Mouse (Mus musculus) cerebellum, adult (tissue): Measurements from ENCODE around the gene Gls.

Experiments used
- ATAC-seq: cut with Nextera tagmentation; 2 replicates; pipeline ENCODE4 v1.9.2; 2017; ENCODE audit warnings: mild to moderate bottlenecking, moderate library complexity, mixed read lengths; ENCODE audit not compliant: insufficient number of reproducible peaks, low FRiP score, low TSS enrichment

Gene Gls

DNA sequence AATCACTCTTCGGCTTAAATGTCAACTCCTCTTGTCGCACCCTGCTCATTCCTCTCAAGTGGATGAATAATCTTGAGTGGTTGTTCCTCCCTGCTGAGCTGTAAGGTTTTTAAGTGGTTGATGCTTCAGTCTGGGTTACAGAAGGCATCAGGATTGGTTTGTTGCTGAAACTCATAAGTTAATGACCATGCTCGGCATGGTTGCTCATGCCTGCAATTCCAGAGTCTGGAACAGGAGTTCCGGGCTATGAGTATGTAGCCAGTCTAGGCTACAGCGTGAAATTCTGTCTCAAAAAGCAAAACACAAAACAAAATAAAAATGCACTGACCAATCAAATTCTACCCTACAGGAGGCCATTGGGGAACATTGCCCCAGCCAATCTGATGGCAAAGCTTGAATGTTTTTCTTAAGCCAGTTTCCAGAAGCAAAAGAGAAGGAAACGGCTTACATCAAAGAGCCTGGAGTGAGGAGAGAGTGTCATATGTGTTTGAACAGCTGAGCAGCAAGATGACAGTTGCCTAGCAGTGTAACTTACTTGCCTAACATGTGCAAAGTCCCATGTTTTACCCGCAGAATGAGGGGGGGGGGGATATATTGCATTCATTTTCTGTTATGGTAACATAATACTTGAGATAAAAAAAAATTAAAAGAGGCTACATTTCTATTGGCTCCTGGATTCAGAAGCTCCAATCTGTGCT lies 18.2 kb upstream of the Gls start:
- ATAC-seq = no peak

DNA sequence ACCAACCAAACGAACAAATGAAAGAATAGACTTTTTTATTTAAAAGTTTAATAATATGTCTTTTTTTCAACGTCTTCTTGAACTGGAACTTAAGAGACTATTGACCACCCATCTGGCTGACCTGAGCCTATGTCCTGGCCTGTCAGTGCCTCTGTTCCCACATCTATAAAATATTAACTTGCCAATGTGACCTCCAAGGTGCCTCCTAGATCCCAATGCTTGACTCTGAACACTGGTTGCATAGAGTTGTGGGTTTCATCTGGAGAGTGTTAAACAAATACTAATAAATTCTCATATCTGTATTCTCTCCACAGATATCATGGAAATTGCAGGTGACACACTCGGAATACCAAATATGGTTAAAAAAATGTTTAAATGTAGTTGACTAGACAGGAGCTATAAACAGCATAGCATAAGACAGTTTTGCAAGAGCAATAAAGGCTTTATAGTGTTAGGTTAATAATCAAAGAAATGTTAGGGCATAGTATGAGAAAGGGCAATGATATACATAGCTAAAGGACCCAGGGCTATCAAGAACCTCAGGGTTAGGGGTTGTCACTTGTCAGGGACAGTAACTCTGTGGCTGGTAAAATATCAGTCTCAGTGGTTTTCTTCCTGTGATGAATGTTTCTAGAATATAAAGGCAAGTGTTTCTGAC lies 16.0 kb upstream of the Gls start:
- no peak for ATAC-seq

DNA sequence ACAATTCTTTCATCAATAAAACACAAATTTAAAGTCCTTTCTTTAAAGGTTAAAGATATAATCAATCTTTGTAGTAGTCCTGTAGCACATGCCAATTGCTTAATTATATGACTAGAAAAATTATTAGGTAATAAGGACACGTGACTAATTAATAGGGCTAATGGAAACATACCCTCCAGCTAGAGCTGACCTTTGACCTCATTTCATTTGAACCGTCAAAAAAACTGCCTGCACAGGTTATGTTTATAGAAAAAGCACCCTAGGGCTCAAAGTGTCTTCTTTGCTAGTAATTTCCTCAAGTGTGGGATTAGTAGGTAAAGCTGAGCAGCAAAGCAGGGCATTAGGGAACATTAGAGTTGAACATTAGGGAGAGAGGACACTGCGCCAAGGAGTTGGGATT lies 9.2 kb upstream of the Gls start:
- no peak for ATAC-seq

DNA sequence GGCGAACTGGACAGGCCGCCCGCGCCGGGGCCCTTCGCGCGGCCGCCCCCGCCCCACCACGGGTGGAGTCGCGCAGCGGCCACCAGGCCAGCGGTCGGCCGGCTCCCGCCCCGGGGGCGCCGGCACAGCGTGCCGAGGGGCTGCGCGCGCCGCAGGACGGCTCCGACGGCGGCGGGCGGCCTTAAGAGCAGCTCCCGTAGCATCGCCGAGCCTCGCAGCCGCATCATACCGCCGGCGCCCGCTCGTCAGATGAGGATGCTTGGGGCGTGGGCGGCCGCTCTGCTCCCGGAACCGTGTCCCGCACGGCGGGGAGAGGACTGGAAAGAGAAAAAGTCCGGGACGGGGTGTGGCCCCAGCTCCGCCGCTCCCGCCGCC lies 279 bp downstream of the Gls start:
- ATAC-seq = no peak; the same call in none of the 2 replicates

- ATAC-seq = peak; percentile 28
Observed at GRCm38 (mm10) chr1:52231939-52232765, 880 bp downstream of the Gls start.

DNA sequence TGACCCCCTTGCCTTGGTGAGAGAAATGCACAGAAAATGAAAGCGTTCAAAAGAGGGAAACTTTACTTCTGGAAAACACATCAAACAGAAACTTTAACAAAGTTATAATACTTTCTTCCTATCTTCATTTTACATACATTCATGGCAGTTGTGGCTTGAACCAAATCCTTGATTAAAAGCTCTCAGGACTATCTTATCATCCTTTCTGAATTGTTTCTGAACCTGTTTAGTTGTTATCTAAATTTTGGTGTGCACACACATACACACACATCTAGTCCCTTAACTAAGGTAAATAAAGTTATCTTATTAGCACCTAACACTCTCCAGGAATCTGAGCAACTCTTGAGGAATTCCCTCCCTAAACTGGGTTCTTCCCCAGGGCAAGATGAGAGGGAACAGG lies 2.6 kb downstream of the Gls start:
- ATAC-seq = no peak

DNA sequence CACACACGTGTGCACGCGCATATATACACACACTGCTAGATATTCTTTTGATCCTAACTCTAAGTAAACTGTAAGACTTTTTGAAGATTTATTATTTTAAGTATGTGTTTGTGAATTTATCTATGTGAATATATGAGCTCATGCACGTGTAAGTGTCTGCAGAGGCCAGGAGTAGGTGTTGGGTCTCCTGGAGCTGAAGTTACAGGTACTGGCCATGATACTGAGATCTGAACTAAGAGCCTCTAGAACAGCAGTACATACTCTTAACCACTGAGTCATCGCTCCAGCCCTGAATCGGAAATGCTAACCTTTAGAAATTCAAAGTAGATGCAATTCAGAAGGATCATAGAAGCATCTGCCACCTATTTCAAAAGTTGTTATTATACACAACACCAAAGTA lies 4.9 kb downstream of the Gls start:
- no peak for ATAC-seq

DNA sequence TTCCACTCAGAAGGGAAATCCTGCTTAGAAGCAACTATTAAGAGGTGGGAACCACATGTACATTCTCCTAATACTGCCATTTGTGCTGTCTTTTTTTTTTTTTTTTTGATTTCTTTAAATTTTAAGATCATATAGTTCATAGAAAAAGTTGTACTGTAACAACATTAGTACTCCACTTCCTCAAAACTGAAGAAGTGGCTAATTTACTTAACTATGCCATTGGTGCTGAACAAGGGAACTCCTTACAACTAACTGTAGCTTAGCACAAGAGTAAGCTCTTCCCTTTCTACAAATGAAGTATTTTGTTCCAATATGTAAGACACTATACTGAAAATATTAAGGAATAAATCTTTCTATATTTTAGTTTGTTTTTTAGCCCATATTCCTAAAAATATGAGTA lies 6.6 kb downstream of the Gls start:
- ATAC-seq = no peak

GRCm38 (mm10) chr1:52216766-52217165 lies 16.3 kb downstream of the Gls start:
- no peak for ATAC-seq

GRCm38 (mm10) chr1:52182992-52183391 lies 50.0 kb downstream of the Gls start:
- ATAC-seq = no peak

DNA sequence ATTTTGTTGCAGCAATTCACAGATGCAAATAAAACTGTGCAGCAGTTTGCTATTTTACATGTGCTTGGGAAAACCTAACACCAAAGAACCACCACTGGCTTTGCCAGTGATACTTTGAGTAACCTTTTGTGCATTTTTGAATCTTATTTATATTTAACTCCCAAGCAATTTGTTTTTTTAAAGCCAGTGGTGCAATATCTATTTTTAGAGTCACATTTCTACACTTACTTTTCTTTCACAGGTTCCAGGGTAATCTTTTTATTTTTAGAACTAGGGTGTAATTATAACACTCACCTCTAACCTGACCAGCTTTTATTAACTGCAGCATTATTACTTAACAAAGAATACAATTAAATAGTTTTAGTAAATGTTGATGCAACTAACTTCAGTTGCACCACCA lies 51.0 kb downstream of the Gls start:
- ATAC-seq = no peak

- ATAC-seq = peak; percentile 87
Observed at GRCm38 (mm10) chr1:52179939-52180568, 53.0 kb downstream of the Gls start.

DNA sequence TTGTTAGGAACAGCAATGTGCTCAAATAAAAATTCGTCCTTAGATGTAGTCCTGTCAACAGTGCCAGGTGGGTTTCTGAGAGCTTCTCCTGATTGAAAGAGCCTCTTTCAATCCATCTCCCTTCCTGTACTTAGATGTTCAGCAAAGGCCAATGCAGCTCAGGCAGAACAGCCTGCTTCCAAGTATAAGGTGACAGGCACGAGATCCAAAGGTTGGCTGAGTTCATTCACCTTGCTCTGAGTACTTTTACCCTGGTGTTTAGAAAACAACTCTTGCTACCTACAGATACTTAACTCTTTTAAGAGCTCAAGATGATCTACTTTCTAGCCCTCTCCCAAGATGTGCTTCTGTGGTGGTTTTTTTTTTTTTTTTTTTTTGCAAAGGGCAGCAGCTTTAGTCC lies 56.0 kb downstream of the Gls start:
- no peak for ATAC-seq

DNA sequence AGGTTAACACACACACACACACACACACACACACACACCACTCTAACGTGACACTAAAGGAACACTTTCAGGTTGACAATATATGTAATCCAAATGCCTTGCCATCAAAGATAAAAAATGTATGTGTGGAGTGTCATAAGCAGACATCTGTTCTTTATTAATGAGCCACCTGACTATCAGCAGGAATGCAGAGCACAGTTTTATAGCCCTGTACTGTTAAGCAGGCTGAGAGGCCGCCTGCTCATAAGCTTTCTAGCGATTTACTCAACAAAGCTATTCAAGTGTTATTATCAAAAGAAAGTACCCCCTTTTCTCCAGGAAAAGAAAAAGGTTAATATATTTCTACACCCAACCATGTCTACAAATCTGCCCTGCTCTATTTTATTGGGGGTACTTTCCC lies 57.0 kb downstream of the Gls start:
- ATAC-seq = peak; percentile 43; the same call in 1 of the 2 replicates

DNA sequence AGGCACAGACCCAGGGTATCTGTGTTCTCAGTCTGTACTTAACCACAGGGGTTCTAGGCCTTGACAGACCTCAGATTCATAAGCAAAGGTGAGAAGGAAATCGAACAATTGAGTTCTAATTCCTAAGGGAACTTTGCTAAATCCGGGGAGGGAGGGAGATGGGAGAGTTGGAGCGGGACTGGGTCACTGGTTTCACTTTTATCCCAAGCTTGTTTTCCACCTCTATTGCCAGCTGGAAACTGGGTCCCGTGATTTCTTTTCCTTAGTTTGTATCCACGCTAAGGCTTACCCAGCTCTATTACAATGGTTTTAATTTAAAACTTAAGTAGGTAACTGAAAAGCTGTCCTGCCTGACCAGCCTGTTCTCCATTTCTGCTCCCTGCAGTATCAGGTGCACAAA lies 57.7 kb downstream of the Gls start:
- ATAC-seq = no peak

DNA sequence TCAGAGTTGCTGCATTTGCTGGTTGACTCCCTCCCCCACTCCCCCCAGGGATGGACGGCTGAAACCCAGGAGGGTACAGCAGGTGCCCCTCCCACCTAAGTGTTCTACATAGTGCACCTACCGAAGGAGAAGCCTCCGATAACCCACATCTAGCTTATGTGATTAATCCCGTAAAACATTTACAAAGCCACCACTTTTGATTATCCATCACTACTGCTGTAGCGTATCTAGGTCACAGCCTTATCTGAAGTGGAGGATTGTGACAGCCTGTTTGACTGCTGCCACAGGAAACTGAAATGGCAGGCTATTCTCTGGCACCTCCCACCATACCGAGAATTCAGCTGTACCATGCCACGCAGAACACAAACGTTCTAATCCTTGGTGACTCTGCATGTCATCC lies 61.8 kb downstream of the Gls start:
- peak; percentile 34; the same call in 1 of the 2 replicates for ATAC-seq

DNA sequence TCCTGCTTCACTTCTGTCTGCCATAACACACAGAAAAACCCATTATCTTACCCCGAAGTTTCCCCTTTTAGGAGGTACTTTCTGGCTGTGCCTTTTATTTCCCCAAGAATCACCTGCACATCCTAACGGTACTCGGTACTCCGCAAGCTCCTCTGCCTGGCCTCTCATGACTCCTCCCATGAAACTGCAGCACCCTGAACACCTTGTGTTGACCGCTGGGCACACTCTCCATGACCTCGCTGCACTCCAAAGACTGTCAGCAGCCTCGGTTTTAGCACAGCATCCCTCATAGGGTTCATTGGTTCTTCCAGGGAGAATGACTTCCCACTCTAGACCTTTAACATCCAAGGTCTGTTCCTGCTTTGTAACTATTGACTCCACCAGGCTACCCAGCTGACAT lies 62.3 kb downstream of the Gls start:
- no peak for ATAC-seq

GRCm38 (mm10) chr1:52170057-52170456 lies 63.0 kb downstream of the Gls start:
- ATAC-seq = 0 out of 2 replicates have a peak, but pooled peaks have one; percentile 27

DNA sequence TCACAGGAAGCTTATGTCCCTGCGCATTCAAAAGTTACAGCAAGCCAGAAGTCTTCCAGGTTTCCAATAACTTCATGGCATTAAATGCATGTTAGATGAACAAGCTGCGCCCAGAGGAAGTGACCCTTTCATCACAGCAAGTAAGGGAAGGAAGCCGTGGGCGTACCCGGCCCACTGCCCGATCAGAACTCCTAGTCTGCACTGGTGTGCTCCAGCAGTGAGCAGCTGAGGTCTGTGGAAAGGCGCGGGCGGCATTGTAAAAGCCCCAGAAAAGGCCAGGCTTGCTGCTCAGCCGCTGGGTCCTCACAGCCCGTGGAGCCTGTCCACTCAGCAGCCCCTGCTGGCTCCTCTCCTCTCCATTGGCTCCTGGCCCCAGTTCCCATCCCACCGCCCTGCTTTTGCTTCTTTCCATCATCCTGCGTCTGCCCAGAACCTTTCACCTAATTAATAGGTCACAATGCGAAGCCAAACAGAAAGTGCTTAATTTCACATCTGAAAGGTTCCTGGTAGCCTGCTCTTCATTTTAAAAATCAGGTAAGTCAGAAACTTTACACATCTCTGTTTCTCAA lies 66.3 kb downstream of the Gls start:
- ATAC-seq = no peak

DNA sequence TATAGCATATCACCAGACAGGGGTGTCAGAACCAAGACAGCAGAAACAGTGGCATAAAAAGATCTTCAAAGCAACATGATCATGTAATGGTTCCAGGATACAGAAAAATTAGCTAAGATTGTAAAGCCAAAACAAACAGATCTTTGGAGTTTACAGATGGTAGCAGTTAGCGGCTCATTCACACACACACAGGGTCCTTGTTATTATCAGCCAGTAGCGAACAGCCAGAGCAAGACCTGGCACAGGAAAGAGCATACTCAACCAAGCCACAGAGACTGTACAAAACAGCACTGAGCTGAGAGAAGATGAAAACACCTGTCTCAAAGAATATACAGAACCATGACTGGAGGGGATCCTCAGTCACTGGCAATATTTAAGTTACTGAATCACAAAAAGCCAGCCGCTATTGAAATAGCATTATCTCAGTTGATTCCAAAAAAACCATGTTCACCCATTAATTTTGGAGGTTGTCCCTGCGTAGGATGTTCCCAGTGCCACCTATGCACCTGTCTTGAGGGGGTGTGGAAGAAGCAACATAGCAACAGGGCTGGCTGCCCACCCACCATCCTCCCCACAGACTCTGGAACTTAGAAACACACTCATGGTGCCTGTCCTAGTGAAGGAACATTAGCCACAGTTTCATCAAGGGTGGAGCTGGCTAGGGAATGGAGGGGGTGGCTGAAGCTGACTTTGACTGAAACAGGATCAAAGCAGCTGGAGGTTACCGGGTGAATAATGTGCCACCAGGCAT lies 69.2 kb downstream of the Gls start:
- no peak for ATAC-seq
